Comparison of ENCODE assay signal across 8 mouse cellular contexts in genomic region chr15:82346580-82347302, GRCm38 (mm10). TPM values are rescaled to one million over a fixed set of nuclear protein-coding genes. Genes with fewer than 3 reads are reported as not detected.
DNase-seq lines count a peak whose midpoint lies in the region; ATAC-seq and TF ChIP-seq lines count a peak whose summit lies in the region.

No protein-coding gene starts in this region.

- intact Hi-C loops in left cerebral cortex, postnatal 25 days (cut with DNase I), result no loop called here

- no peak for TF ChIP-seq CTCF in MEL (IDR thresholded peaks at IDR 0.05 in 2 of 3, conservative IDR thresholded peaks at IDR 0.05 in 1 of 3; ENCODE audit: control insufficient read depth in 1 of 3, insufficient read depth in 1 of 3, low read depth in 2 of 3, low read length in 3 of 3, poor library complexity in 1 of 3, severe bottlenecking in 1 of 3)

- no peak for DNase-seq in heart, postnatal 4 days
- peak; percentile 69 for DNase-seq in MEL (ENCODE audit: low read depth, low spot score)
- no peak for DNase-seq in midbrain, embryonic 14.5 days
- no peak for DNase-seq in ovary, postnatal 36 days (ENCODE audit: low spot score)
- no peak for DNase-seq in left cerebral cortex, postnatal 25 days (ENCODE audit: low spot score in 2 of 2)
- no peak for DNase-seq in ovary, adult 18-20 months (ENCODE audit: low spot score)

- peak in 1 of 2 experiments; percentile 22; a peak in 1 of 4 replicates for TF ChIP-seq POLR2A in MEL (IDR thresholded peaks at IDR 0.05; ENCODE audit: control insufficient read depth in 1 of 2, insufficient read depth in 1 of 2, low read depth in 1 of 2, low read length in 2 of 2, poor library complexity in 1 of 2)

- H3K27me3 ChIP-seq in heart, embryonic 13.5 days (replicated peaks), result no peaks in the 10 kb centered on the region
- no peaks in the 10 kb centered on the region for H3K27me3 ChIP-seq in MEL (ENCODE audit: control insufficient read depth in 1 of 2, insufficient read depth in 2 of 2, low read length in 2 of 2)
- H3K27me3 ChIP-seq in hindbrain, embryonic 12.5 days, result 0 out of 2 replicates have a peak, but pooled peaks cover 4% of the 10 kb centered on the region
- H3K27me3 ChIP-seq in midbrain, embryonic 14.5 days (ENCODE audit: control insufficient read depth, insufficient read depth, low read length), result no peaks in the 10 kb centered on the region

- H3K4me1 ChIP-seq in heart, embryonic 13.5 days, result peaks cover 47% of the 10 kb centered on the region
- peaks cover 14 to 61% of the 10 kb centered on the region in 2 experiments for H3K4me1 ChIP-seq in MEL (ENCODE audit: control insufficient read depth in 1 of 2, insufficient read depth in 2 of 2, low read length in 2 of 2)
- H3K4me1 ChIP-seq in hindbrain, embryonic 12.5 days, result peaks cover 16% of the 10 kb centered on the region
- H3K4me1 ChIP-seq in midbrain, embryonic 14.5 days (ENCODE audit: control insufficient read depth, insufficient read depth, low read length), result peaks cover 13% of the 10 kb centered on the region

- 46% methylated on average over 14 of the region's 14 CpGs for WGBS in heart, embryonic 13.5 days
- 68% methylated on average over 14 of the region's 14 CpGs for WGBS in hindbrain, embryonic 12.5 days
- 70% methylated on average over 14 of the region's 14 CpGs for WGBS in midbrain, embryonic 14.5 days

- H3K36me3 ChIP-seq in heart, embryonic 13.5 days, result peaks cover 46% of the 10 kb centered on the region
- H3K36me3 ChIP-seq in MEL (ENCODE audit: control insufficient read depth in 1 of 2, insufficient read depth in 2 of 2, low read length in 2 of 2), result peaks cover 0 to 55% of the 10 kb centered on the region in 2 experiments; a peak in 2 of 4 replicates
- peaks cover 36% of the 10 kb centered on the region for H3K36me3 ChIP-seq in hindbrain, embryonic 12.5 days
- H3K36me3 ChIP-seq in midbrain, embryonic 14.5 days (ENCODE audit: control insufficient read depth, insufficient read depth, low read length), result peaks cover 32% of the 10 kb centered on the region

- peak overlapping the region; percentile 87 for H3K9ac ChIP-seq in heart, embryonic 13.5 days
- H3K9ac ChIP-seq in MEL (ENCODE audit: control insufficient read depth, low read depth, low read length, poor library complexity, severe bottlenecking), result peak overlapping the region; percentile 73
- H3K9ac ChIP-seq in hindbrain, embryonic 12.5 days, result peak overlapping the region; percentile 68
- peak overlapping the region; percentile 72 for H3K9ac ChIP-seq in midbrain, embryonic 14.5 days (replicated peaks; ENCODE audit: low read length)

- H3K4me2 ChIP-seq in heart, embryonic 13.5 days, result peak overlapping the region; percentile 93
- H3K4me2 ChIP-seq in hindbrain, embryonic 12.5 days (replicated peaks), result peak overlapping the region; percentile 69
- H3K4me2 ChIP-seq in midbrain, embryonic 14.5 days (ENCODE audit: low read length), result peak overlapping the region; percentile 78

- peak overlapping the region; percentile 90 for H3K27ac ChIP-seq in heart, embryonic 13.5 days (replicated peaks)
- H3K27ac ChIP-seq in MEL (ENCODE audit: control insufficient read depth, low read depth, low read length), result peak overlapping the region; percentile 87
- peak overlapping the region; percentile 85 for H3K27ac ChIP-seq in hindbrain, embryonic 12.5 days
- H3K27ac ChIP-seq in midbrain, embryonic 14.5 days (replicated peaks; ENCODE audit: low read depth, low read length), result peak overlapping the region; percentile 91

- H3K79me2 ChIP-seq in MEL (ENCODE audit: control insufficient read depth, insufficient read depth, low read length, poor library complexity), result peaks cover 40% of the 10 kb centered on the region

- 0 out of 4 replicates have a peak, but pooled peaks of 1 of the 2 experiments have one; percentile 20 for TF ChIP-seq EP300 in MEL (IDR thresholded peaks at IDR 0.05; ENCODE audit: low read depth in 1 of 2, low read length in 2 of 2)

- no peak for TF ChIP-seq RAD21 in MEL (IDR thresholded peaks at IDR 0.05; ENCODE audit: low read depth, low read length)

- no peak for ATAC-seq in heart, embryonic 13.5 days (ENCODE audit: extremely low read depth, insufficient number of reproducible peaks, low FRiP score, low TSS enrichment)
- ATAC-seq in hindbrain, embryonic 12.5 days (ENCODE audit: low FRiP score), result peak; percentile 7; the same call in 1 of the 2 replicates
- ATAC-seq in midbrain, embryonic 14.5 days (ENCODE audit: low FRiP score, low TSS enrichment), result no peak

- H3K9me3 ChIP-seq in heart, embryonic 13.5 days, result no peaks in the 10 kb centered on the region
- no peaks in the 10 kb centered on the region for H3K9me3 ChIP-seq in MEL (replicated peaks; ENCODE audit: insufficient read depth, low read length)
- H3K9me3 ChIP-seq in hindbrain, embryonic 12.5 days (replicated peaks), result no peaks in the 10 kb centered on the region
- H3K9me3 ChIP-seq in midbrain, embryonic 14.5 days (ENCODE audit: control insufficient read depth, low read length), result no peaks in the 10 kb centered on the region

- peak overlapping the region; percentile 74 for H3K4me3 ChIP-seq in heart, embryonic 13.5 days
- peak overlapping the region; percentile 67 to 83 for H3K4me3 ChIP-seq in MEL (ENCODE audit: control insufficient read depth in 1 of 2, insufficient read depth in 1 of 2, low read depth in 2 of 2, low read length in 2 of 2)
- peak overlapping the region; percentile 64 for H3K4me3 ChIP-seq in hindbrain, embryonic 12.5 days
- H3K4me3 ChIP-seq in midbrain, embryonic 14.5 days (replicated peaks; ENCODE audit: low read depth, low read length), result peak overlapping the region; percentile 63

TF ChIP-seq in MEL, 35 proteins besides CTCF, POLR2A, EP300 and RAD21 (continues in another document):
- TF ChIP-seq NELFE (IDR thresholded peaks at IDR 0.05; ENCODE audit: low read depth, low read length) (0 out of 2 replicates have a peak, but pooled peaks have one; percentile 6), USF1 (IDR thresholded peaks at IDR 0.05; ENCODE audit: low read depth, low read length) (no peak), ZMIZ1 (IDR thresholded peaks at IDR 0.05; ENCODE audit: low read depth, low read length) (no peak), GABPA (IDR thresholded peaks at IDR 0.05; ENCODE audit: low read depth, low read length) (no peak), ELF1 (IDR thresholded peaks at IDR 0.05; ENCODE audit: low read depth, low read length) (peak; percentile 63; the same call in 1 of the 2 replicates), E2F4 (IDR thresholded peaks at IDR 0.05; ENCODE audit: borderline replicate concordance, low read depth, low read length) (no peak), TAL1 (IDR thresholded peaks at IDR 0.05; ENCODE audit: low read length) (no peak)

RNA-seq across cellular contexts. Expression of gene Ndufa6, which starts 7.4 kb away (rescaled TPM):
- polyA plus RNA-seq in heart, embryonic 13.5 days (2015; fragmentation: Nextera tagmentation; extraction: Ambion mirVana), result 473 and 541 TPM in 2 replicates
- 100 to 1,000 TPM; 438 to 494 TPM for total RNA-seq in heart, postnatal 4 days (2021)
- total RNA-seq in MEL (2012; rRNA removed), result 377 and 417 TPM in 2 replicates
- 100 to 1,000 TPM in 1 of 2 experiments, not detected in 1; 235 TPM for polyA plus RNA-seq in MEL (2012; ENCODE audit: insufficient read depth in 1 of 2, insufficient read length in 2 of 2, low read depth in 1 of 2, low replicate concordance in 2 of 2, missing spikeins in 1 of 2)
- 266 and 295 TPM in 2 replicates for polyA plus RNA-seq in hindbrain, embryonic 12.5 days (2016; fragmentation: Nextera tagmentation; extraction: Ambion mirVana)
- polyA plus RNA-seq in midbrain, embryonic 14.5 days (2014; fragmentation: Nextera tagmentation; extraction: Ambion mirVana), result 375 and 469 TPM in 2 replicates
- total RNA-seq in left cerebral cortex, postnatal 25 days (2021), result 100 to 1,000 TPM; 191 to 196 TPM

RNA-seq across cellular contexts. Expression of gene Smdt1, which starts 8.0 kb away (rescaled TPM):
- polyA plus RNA-seq in heart, embryonic 13.5 days (2015; fragmentation: Nextera tagmentation; extraction: Ambion mirVana), result 334 and 366 TPM in 2 replicates
- 100 to 1,000 TPM; 176 to 206 TPM for total RNA-seq in heart, postnatal 4 days (2021)
- total RNA-seq in MEL (2012; rRNA removed), result 111 and 132 TPM in 2 replicates
- 100 to 1,000 TPM in 1 of 2 experiments, not detected in 1; 159 TPM for polyA plus RNA-seq in MEL (2012; ENCODE audit: insufficient read depth in 1 of 2, insufficient read length in 2 of 2, low read depth in 1 of 2, low replicate concordance in 2 of 2, missing spikeins in 1 of 2)
- polyA plus RNA-seq in hindbrain, embryonic 12.5 days (2016; fragmentation: Nextera tagmentation; extraction: Ambion mirVana), result 250 and 259 TPM in 2 replicates
- polyA plus RNA-seq in midbrain, embryonic 14.5 days (2014; fragmentation: Nextera tagmentation; extraction: Ambion mirVana), result 286 and 365 TPM in 2 replicates
- total RNA-seq in left cerebral cortex, postnatal 25 days (2021), result 100 to 1,000 TPM; 136 to 138 TPM

RNA-seq across cellular contexts. Expression of gene Pheta2, which starts 8.0 kb away (rescaled TPM):
- polyA plus RNA-seq in heart, embryonic 13.5 days (2015; fragmentation: Nextera tagmentation; extraction: Ambion mirVana), result 9.2 TPM in 2 replicates
- total RNA-seq in heart, postnatal 4 days (2021), result 1 to 10 TPM; 3.7 to 4.8 TPM
- 25.1 and 34.9 TPM in 2 replicates for total RNA-seq in MEL (2012; rRNA removed)
- 10 to 100 TPM in 1 of 2 experiments, not detected in 1; 39.3 TPM for polyA plus RNA-seq in MEL (2012; ENCODE audit: insufficient read depth in 1 of 2, insufficient read length in 2 of 2, low read depth in 1 of 2, low replicate concordance in 2 of 2, missing spikeins in 1 of 2)
- polyA plus RNA-seq in hindbrain, embryonic 12.5 days (2016; fragmentation: Nextera tagmentation; extraction: Ambion mirVana), result 5.3 and 6.2 TPM in 2 replicates
- polyA plus RNA-seq in midbrain, embryonic 14.5 days (2014; fragmentation: Nextera tagmentation; extraction: Ambion mirVana), result 0.85 and 1.3 TPM in 2 replicates
- total RNA-seq in left cerebral cortex, postnatal 25 days (2021), result under 1 TPM; 0.46 to 0.53 TPM

RNA-seq across cellular contexts. Expression of gene Naga, which starts 8.0 kb away (rescaled TPM):
- 42.2 and 44.7 TPM in 2 replicates for polyA plus RNA-seq in heart, embryonic 13.5 days (2015; fragmentation: Nextera tagmentation; extraction: Ambion mirVana)
- 10 to 100 TPM; 40.0 to 41.1 TPM for total RNA-seq in heart, postnatal 4 days (2021)
- 23.9 and 26.4 TPM in 2 replicates for total RNA-seq in MEL (2012; rRNA removed)
- 10 to 100 TPM in 1 of 2 experiments, not detected in 1; 59.5 TPM for polyA plus RNA-seq in MEL (2012; ENCODE audit: insufficient read depth in 1 of 2, insufficient read length in 2 of 2, low read depth in 1 of 2, low replicate concordance in 2 of 2, missing spikeins in 1 of 2)
- 26.7 and 29.7 TPM in 2 replicates for polyA plus RNA-seq in hindbrain, embryonic 12.5 days (2016; fragmentation: Nextera tagmentation; extraction: Ambion mirVana)
- 23.0 and 27.3 TPM in 2 replicates for polyA plus RNA-seq in midbrain, embryonic 14.5 days (2014; fragmentation: Nextera tagmentation; extraction: Ambion mirVana)
- total RNA-seq in left cerebral cortex, postnatal 25 days (2021), result 10 to 100 TPM; 30.4 to 38.0 TPM

RNA-seq across cellular contexts. Expression of gene Cyp2d22, which starts 33.3 kb away (rescaled TPM):
- polyA plus RNA-seq in heart, embryonic 13.5 days (2015; fragmentation: Nextera tagmentation; extraction: Ambion mirVana), result 9.0 and 12.4 TPM in 2 replicates
- total RNA-seq in heart, postnatal 4 days (2021), result 10 to 100 TPM; 15.0 to 17.1 TPM
- total RNA-seq in MEL (2012; rRNA removed), result not detected in 2 replicates
- polyA plus RNA-seq in MEL (2012; ENCODE audit: insufficient read depth in 1 of 2, insufficient read length in 2 of 2, low read depth in 1 of 2, low replicate concordance in 2 of 2, missing spikeins in 1 of 2), result under 1 TPM in 1 of 2 experiments, not detected in 1; 0.10 TPM
- 4.0 and 4.8 TPM in 2 replicates for polyA plus RNA-seq in hindbrain, embryonic 12.5 days (2016; fragmentation: Nextera tagmentation; extraction: Ambion mirVana)
- 0.76 and 2.1 TPM in 2 replicates for polyA plus RNA-seq in midbrain, embryonic 14.5 days (2014; fragmentation: Nextera tagmentation; extraction: Ambion mirVana)
- 10 to 100 TPM; 34.4 TPM for total RNA-seq in left cerebral cortex, postnatal 25 days (2021)
